Mouse (Mus musculus) kidney, adult 2 months (tissue): ENCODE measurements around the gene Grhl1.

Experiments used
- CTCF ChIP-seq: fragments of 200-500 bp; conservative IDR thresholded peaks from 2 replicates; pipeline ENCODE4 v1.5.1; 2011; ENCODE audit warnings: low read depth, mild to moderate bottlenecking, control low read depth, low read length, moderate library complexity, mixed read lengths; ENCODE audit not compliant: insufficient read depth, insufficient read length
- POLR2A ChIP-seq: fragments of 200-500 bp; IDR thresholded peaks from one replicate; pipeline ENCODE4 v1.6.1; 2011; ENCODE audit warnings: low read depth, low read length, control low read depth

GRCm38 (mm10) chr12:24634648-24635047 is 62.6 kb downstream of the Grhl1 start:
- TF ChIP-seq CTCF (no peak), POLR2A (no peak)
